7 mouse cellular contexts compared by ENCODE assay signal in genomic region chr19:8988346-8989065, GRCm38 (mm10). TPM values are rescaled to one million over a fixed set of nuclear protein-coding genes. Genes with fewer than 3 reads are reported as not detected.
DNase-seq lines count a peak whose midpoint lies in the region; ATAC-seq and TF ChIP-seq lines count a peak whose summit lies in the region.

No protein-coding gene starts in this region.

- no peak overlapping the region for H3K27ac ChIP-seq in thymus, adult 2 months (ENCODE audit: control insufficient read depth, insufficient read depth, low read length)
- H3K27ac ChIP-seq in heart, embryonic 15.5 days = peak overlapping the region; percentile 97
- H3K27ac ChIP-seq in limb, embryonic 13.5 days = peak overlapping the region; percentile 98

- H3K4me2 ChIP-seq in heart, embryonic 15.5 days = peak overlapping the region; percentile 70
- peak overlapping the region; percentile 81 for H3K4me2 ChIP-seq in limb, embryonic 13.5 days (replicated peaks)

- peaks cover 7% of the 10 kb centered on the region; the same call in 1 of the 2 replicates for H3K27me3 ChIP-seq in thymus, adult 2 months (ENCODE audit: control insufficient read depth, insufficient read depth, low read length)
- H3K27me3 ChIP-seq in heart, embryonic 15.5 days = no peaks in the 10 kb centered on the region
- H3K27me3 ChIP-seq in limb, embryonic 13.5 days = no peaks in the 10 kb centered on the region

- H3K9ac ChIP-seq in heart, embryonic 15.5 days = peak overlapping the region; percentile 89
- peak overlapping the region; percentile 93 for H3K9ac ChIP-seq in limb, embryonic 13.5 days

- ATAC-seq in heart, embryonic 15.5 days (replicated peaks; ENCODE audit: insufficient number of reproducible peaks, insufficient read depth, low FRiP score, low read depth) = no peak
- ATAC-seq in limb, embryonic 13.5 days (ENCODE audit: low FRiP score, low read depth) = no peak

- 81% methylated on average over 15 of the region's 15 CpGs for WGBS in thymus, adult 2 months
- 24% methylated on average over 15 of the region's 15 CpGs for WGBS in heart, embryonic 15.5 days
- WGBS in limb, embryonic 13.5 days = 6% methylated on average over 15 of the region's 15 CpGs

- H3K9me3 ChIP-seq in heart, embryonic 15.5 days (replicated peaks) = no peaks in the 10 kb centered on the region
- no peaks in the 10 kb centered on the region for H3K9me3 ChIP-seq in limb, embryonic 13.5 days

- H3K4me3 ChIP-seq in thymus, adult 2 months (ENCODE audit: control insufficient read depth, insufficient read depth, low read length) = 0 out of 2 replicates have a peak overlapping the region, but pooled peaks have one; percentile 53
- peak overlapping the region; percentile 78 for H3K4me3 ChIP-seq in heart, embryonic 15.5 days
- H3K4me3 ChIP-seq in limb, embryonic 13.5 days = peak overlapping the region; percentile 87

- TF ChIP-seq POLR2A in thymus, adult 2 months (IDR thresholded peaks at IDR 0.05; ENCODE audit: control insufficient read depth, extremely low read depth, insufficient read depth, low read length, poor library complexity) = no peak

- TF ChIP-seq CTCF in thymus, adult 2 months (IDR thresholded peaks at IDR 0.05; ENCODE audit: borderline replicate concordance, control insufficient read depth, extremely low read depth, insufficient read depth, low read length, poor library complexity) = no peak

- H3K36me3 ChIP-seq in thymus, adult 2 months (ENCODE audit: control insufficient read depth, insufficient read depth, low read length) = no peaks in the 10 kb centered on the region
- no peaks in the 10 kb centered on the region for H3K36me3 ChIP-seq in heart, embryonic 15.5 days
- H3K36me3 ChIP-seq in limb, embryonic 13.5 days = no peaks in the 10 kb centered on the region

- no peak for DNase-seq in thymus, adult 2 months
- DNase-seq in thymus, postnatal 36 days = no peak
- DNase-seq in layer of hippocampus, postnatal 14 days (ENCODE audit: low spot score in 2 of 2) = no peak
- DNase-seq in cerebellum, adult 9-10 months = no peak
- DNase-seq in cerebellum, adult 18-20 months = no peak

- H3K4me1 ChIP-seq in thymus, adult 2 months (replicated peaks; ENCODE audit: control insufficient read depth, insufficient read depth, low read length) = peaks cover 21% of the 10 kb centered on the region
- peaks cover 73% of the 10 kb centered on the region for H3K4me1 ChIP-seq in heart, embryonic 15.5 days (replicated peaks)
- H3K4me1 ChIP-seq in limb, embryonic 13.5 days = peaks cover 66% of the 10 kb centered on the region

RNA-seq across cellular contexts. Expression of gene Ahnak, which starts 0.6 kb away (rescaled TPM):
- 6.0 and 7.9 TPM in 2 replicates for polyA plus RNA-seq in thymus, adult 2 months (2012; rRNA removed)
- polyA plus RNA-seq in heart, embryonic 15.5 days (2015; fragmentation: Nextera tagmentation; extraction: Ambion mirVana) = 31.4 and 38.4 TPM in 2 replicates
- polyA plus RNA-seq in limb, embryonic 13.5 days (2015; fragmentation: Nextera tagmentation; extraction: Ambion mirVana) = 35.2 and 35.6 TPM in 2 replicates
- 10 to 100 TPM; 20.7 to 22.5 TPM for total RNA-seq in layer of hippocampus, postnatal 14 days (2021)

RNA-seq across cellular contexts. Expression of gene Eef1g, which starts 21.7 kb away (rescaled TPM):
- polyA plus RNA-seq in thymus, adult 2 months (2012; rRNA removed) = 251 and 292 TPM in 2 replicates
- 216 and 256 TPM in 2 replicates for polyA plus RNA-seq in heart, embryonic 15.5 days (2015; fragmentation: Nextera tagmentation; extraction: Ambion mirVana)
- polyA plus RNA-seq in limb, embryonic 13.5 days (2015; fragmentation: Nextera tagmentation; extraction: Ambion mirVana) = 508 and 512 TPM in 2 replicates
- 100 to 1,000 TPM; 198 to 230 TPM for total RNA-seq in layer of hippocampus, postnatal 14 days (2021)

RNA-seq across cellular contexts. Expression of gene Tut1, which starts 34.9 kb away (rescaled TPM):
- 39.4 and 42.0 TPM in 2 replicates for polyA plus RNA-seq in thymus, adult 2 months (2012; rRNA removed)
- polyA plus RNA-seq in heart, embryonic 15.5 days (2015; fragmentation: Nextera tagmentation; extraction: Ambion mirVana) = 13.7 and 19.4 TPM in 2 replicates
- 35.6 and 36.5 TPM in 2 replicates for polyA plus RNA-seq in limb, embryonic 13.5 days (2015; fragmentation: Nextera tagmentation; extraction: Ambion mirVana)
- total RNA-seq in layer of hippocampus, postnatal 14 days (2021) = 10 to 100 TPM; 15.0 to 17.3 TPM

RNA-seq across cellular contexts. Expression of gene Mta2, which starts 46.8 kb away (rescaled TPM):
- polyA plus RNA-seq in thymus, adult 2 months (2012; rRNA removed) = 79.6 and 92.0 TPM in 2 replicates
- polyA plus RNA-seq in heart, embryonic 15.5 days (2015; fragmentation: Nextera tagmentation; extraction: Ambion mirVana) = 74.2 and 99.5 TPM in 2 replicates
- polyA plus RNA-seq in limb, embryonic 13.5 days (2015; fragmentation: Nextera tagmentation; extraction: Ambion mirVana) = 192 and 193 TPM in 2 replicates
- 10 to 100 TPM; 52.4 to 56.6 TPM for total RNA-seq in layer of hippocampus, postnatal 14 days (2021)

RNA-seq across cellular contexts. Expression of gene Eml3, which starts 59.2 kb away (rescaled TPM):
- polyA plus RNA-seq in thymus, adult 2 months (2012; rRNA removed) = 72.3 and 73.1 TPM in 2 replicates
- polyA plus RNA-seq in heart, embryonic 15.5 days (2015; fragmentation: Nextera tagmentation; extraction: Ambion mirVana) = 12.7 and 21.9 TPM in 2 replicates
- polyA plus RNA-seq in limb, embryonic 13.5 days (2015; fragmentation: Nextera tagmentation; extraction: Ambion mirVana) = 36.9 and 37.2 TPM in 2 replicates
- 10 to 100 TPM; 11.3 to 11.7 TPM for total RNA-seq in layer of hippocampus, postnatal 14 days (2021)
